Mouse (Mus musculus) midbrain, embryonic 10.5 days (tissue): Measurements from ENCODE around the gene Itga4. TPM values are rescaled to one million over a fixed set of nuclear protein-coding genes. Genes with fewer than 3 reads are reported as not detected.

Experiments used
- DNase-seq: peaks from one replicate; pipeline ENCODE4 v3.0.0-alpha.2; 2017; ENCODE audit warnings: low spot score
- H3K27ac ChIP-seq: fragments of 300-500 bp; sonication (generic); replicated peaks from 2 replicates; pipeline ENCODE4 v1.5.1; 2016; ENCODE audit warnings: mild to moderate bottlenecking
- H3K27me3 ChIP-seq: fragments of 300-500 bp; sonication (generic); 2 replicates; pipeline ENCODE4 v1.6.1; 2016; ENCODE audit warnings: low read depth, mild to moderate bottlenecking; ENCODE audit not compliant: poor library complexity, severe bottlenecking
- H3K36me3 ChIP-seq: fragments of 300-500 bp; sonication (generic); 2 replicates; pipeline ENCODE4 v1.6.1; 2016; ENCODE audit warnings: mild to moderate bottlenecking, moderate library complexity
- H3K4me1 ChIP-seq: fragments of 300-500 bp; sonication (generic); 2 replicates; pipeline ENCODE4 v1.6.1; 2016
- H3K4me3 ChIP-seq: fragments of 300-500 bp; sonication (generic); 2 replicates; pipeline ENCODE4 v1.5.1; 2016; ENCODE audit warnings: mild to moderate bottlenecking, moderate library complexity
- H3K9me3 ChIP-seq: fragments of 300-500 bp; sonication (generic); replicated peaks from 2 replicates; pipeline ENCODE4 v1.6.1; 2016; ENCODE audit warnings: mild to moderate bottlenecking
- WGBS: fragments of 180-500 bp; shearing (Covaris S2); methylation state at CpG from one replicate; pipeline ENCODE4 v1.1.7; 2016; 5-methylcytosine and 5-hydroxymethylcytosine counted together
- polyA plus RNA-seq: library from polyadenylated mRNA; unstranded; fragments of >200 nt; fragmentation: Nextera tagmentation; extraction: Ambion mirVana; gene quantifications from 2 replicates; pipeline ENCODE4 v1.2.1, GENCODE M21; 2016

The Itga4 gene
- polyA plus RNA-seq, 1 experiment from 2014 or later, result 7.9 TPM

DNA sequence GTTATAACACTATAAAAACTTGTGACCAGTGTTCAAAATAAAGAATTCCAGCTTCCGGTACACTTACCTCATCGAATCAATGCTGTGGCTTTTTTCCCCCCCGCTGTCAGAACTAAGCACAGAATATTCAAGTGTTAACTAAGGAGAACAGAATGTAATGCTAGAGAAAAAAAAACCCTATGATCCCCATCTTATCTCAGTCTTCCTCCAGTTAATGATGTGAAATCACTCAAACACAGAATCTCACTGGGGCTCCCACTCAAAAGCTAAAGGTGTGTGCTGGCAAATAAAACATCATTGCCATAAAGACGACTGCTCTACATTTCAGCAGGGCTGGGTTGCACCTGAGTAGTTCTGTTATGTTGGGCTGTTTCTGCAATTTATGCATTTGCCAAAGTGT is 16.6 kb downstream of the Itga4 start:
- no peak for DNase-seq
- WGBS, result 94% methylated on average over 4 of the region's 4 CpGs
- H3K4me1 ChIP-seq, result no peaks in the 10 kb centered on the region

GRCm38 (mm10) chr2:79278581-79278980 is 23.4 kb downstream of the Itga4 start:
- Histone ChIP-seq H3K4me1 (no peaks in the 10 kb centered on the region), H3K36me3 (no peaks in the 10 kb centered on the region), H3K27me3 (no peaks in the 10 kb centered on the region), H3K9me3 (no peaks in the 10 kb centered on the region), H3K27ac (no peak overlapping the region), H3K4me3 (no peak overlapping the region)
- DNase-seq, result no peak

More for the DNA sequence above, 16.6 kb downstream of the Itga4 start:
- no peak overlapping the region for H3K4me3 ChIP-seq
- no peaks in the 10 kb centered on the region for H3K27me3 ChIP-seq
- H3K9me3 ChIP-seq, result no peaks in the 10 kb centered on the region
- no peak overlapping the region for H3K27ac ChIP-seq
- no peaks in the 10 kb centered on the region for H3K36me3 ChIP-seq

DNA sequence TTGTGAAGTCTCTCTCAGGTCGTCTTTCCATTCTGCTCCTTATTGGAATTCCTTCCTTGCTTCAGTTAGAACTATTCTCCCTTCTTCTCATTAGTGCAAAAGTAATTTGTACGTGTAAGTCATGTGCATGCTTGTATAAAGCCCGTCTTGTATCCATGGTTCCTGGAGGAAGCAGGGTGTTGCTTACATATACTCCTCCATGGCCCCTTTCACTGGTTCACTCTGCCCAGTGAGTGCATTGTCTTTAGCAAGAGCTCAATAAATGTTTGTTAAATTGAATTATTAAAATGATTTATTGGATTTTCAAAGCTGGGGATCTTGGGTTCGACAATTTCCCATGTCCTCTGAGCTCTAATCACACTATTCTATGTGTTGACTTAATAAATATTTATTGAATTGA is 29.0 kb downstream of the Itga4 start:
- DNase-seq, result no peak
- 91% methylated on average over 4 of the region's 4 CpGs for WGBS
- H3K36me3 ChIP-seq, result no peaks in the 10 kb centered on the region

DNA sequence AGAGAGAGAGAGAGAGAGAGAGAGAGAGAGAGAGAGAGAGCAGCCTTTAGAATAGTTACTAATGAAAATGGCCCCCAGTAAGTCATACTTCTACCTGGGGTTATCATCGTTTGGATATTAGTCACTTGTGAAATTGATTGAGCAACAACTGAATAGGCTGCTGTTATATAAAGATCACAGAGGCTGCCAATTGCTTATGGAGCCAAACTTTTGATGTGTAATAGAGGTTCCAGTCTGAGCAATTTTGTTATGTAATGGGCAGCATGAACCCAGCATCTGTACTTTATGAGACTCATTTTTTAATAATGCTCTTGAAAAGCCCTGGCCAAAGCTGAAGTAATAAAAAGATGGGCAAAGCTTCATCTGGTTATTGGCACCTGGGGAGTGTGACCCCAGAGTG is 34.9 kb downstream of the Itga4 start:
- H3K4me1 ChIP-seq, result peaks cover 8% of the 10 kb centered on the region; the same call in 1 of the 2 replicates
- no peak overlapping the region for H3K27ac ChIP-seq
- H3K36me3 ChIP-seq, result no peaks in the 10 kb centered on the region
- no peak overlapping the region for H3K4me3 ChIP-seq
- 88% methylated on average over 1 of the region's 1 CpGs for WGBS
- no peak for DNase-seq
- no peaks in the 10 kb centered on the region for H3K9me3 ChIP-seq
- H3K27me3 ChIP-seq, result no peaks in the 10 kb centered on the region

More for the DNA sequence above, 29.0 kb downstream of the Itga4 start:
- H3K4me3 ChIP-seq, result no peak overlapping the region
- H3K27ac ChIP-seq, result no peak overlapping the region
- no peaks in the 10 kb centered on the region for H3K4me1 ChIP-seq
- H3K27me3 ChIP-seq, result no peaks in the 10 kb centered on the region
- no peaks in the 10 kb centered on the region for H3K9me3 ChIP-seq

DNA sequence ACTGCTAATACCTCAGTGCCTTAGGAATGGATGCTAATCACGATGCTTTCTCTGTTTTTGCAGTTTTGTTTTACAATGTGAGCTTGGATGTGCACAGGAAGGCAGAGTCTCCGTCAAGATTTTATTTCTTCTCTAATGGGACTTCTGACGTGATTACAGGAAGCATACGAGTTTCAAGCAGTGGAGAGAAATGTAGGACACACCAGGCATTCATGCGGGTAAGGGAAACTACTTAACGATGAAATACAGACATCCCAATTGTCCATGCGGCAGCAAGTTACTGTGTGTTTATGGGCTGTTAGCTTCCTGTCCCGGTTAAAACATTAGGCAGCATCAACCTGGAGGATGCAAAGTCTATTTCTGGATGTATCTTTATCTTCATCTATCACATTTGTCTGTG is 36.7 kb downstream of the Itga4 start:
- Histone ChIP-seq H3K27me3 (no peaks in the 10 kb centered on the region), H3K4me1 (peaks cover 8% of the 10 kb centered on the region; the same call in 1 of the 2 replicates), H3K9me3 (no peaks in the 10 kb centered on the region), H3K27ac (no peak overlapping the region), H3K36me3 (no peaks in the 10 kb centered on the region), H3K4me3 (no peak overlapping the region)
- WGBS, result 85% methylated on average over 8 of the region's 8 CpGs
- no peak for DNase-seq

GRCm38 (mm10) chr2:79292431-79292830 is 37.2 kb downstream of the Itga4 start:
- no peak overlapping the region for H3K27ac ChIP-seq
- peaks cover 8% of the 10 kb centered on the region; the same call in 1 of the 2 replicates for H3K4me1 ChIP-seq
- H3K4me3 ChIP-seq, result no peak overlapping the region
- no peak for DNase-seq
- no peaks in the 10 kb centered on the region for H3K9me3 ChIP-seq
- no peaks in the 10 kb centered on the region for H3K36me3 ChIP-seq
- H3K27me3 ChIP-seq, result no peaks in the 10 kb centered on the region
- WGBS, result 80% methylated on average over 6 of the region's 6 CpGs

DNA sequence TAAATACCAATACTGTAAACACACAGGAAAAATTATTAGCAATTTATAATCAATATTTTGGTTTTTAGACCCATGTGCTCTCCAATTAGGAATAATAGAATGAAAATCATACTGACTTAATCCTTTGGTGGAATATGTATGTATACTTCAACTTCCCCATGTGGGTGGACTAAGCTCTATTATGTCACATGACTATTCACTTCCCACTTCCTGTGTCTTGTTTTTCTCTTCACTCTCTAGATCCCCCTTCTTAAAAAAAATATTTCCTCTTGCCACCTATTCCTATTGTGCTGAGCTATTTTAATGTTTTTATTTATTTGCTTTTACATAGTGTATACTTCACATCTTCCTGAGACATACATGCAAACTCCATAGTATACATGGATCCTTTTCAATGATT is 47.2 kb downstream of the Itga4 start:
- H3K36me3 ChIP-seq, result no peaks in the 10 kb centered on the region
- no peaks in the 10 kb centered on the region for H3K4me1 ChIP-seq
- no peak overlapping the region for H3K4me3 ChIP-seq
- H3K27me3 ChIP-seq, result no peaks in the 10 kb centered on the region
- no peak for DNase-seq
- H3K27ac ChIP-seq, result no peak overlapping the region
- H3K9me3 ChIP-seq, result no peaks in the 10 kb centered on the region

GRCm38 (mm10) chr2:79307549-79307948 is 52.3 kb downstream of the Itga4 start:
- H3K27me3 ChIP-seq, result no peaks in the 10 kb centered on the region
- no peaks in the 10 kb centered on the region for H3K9me3 ChIP-seq
- no peak overlapping the region for H3K27ac ChIP-seq
- H3K36me3 ChIP-seq, result no peaks in the 10 kb centered on the region
- no peaks in the 10 kb centered on the region for H3K4me1 ChIP-seq
- WGBS, result 81% methylated on average over 4 of the region's 4 CpGs
- H3K4me3 ChIP-seq, result no peak overlapping the region
- DNase-seq, result no peak

- no peak for DNase-seq
- WGBS, result 94% methylated on average over 13 of the region's 13 CpGs
- H3K36me3 ChIP-seq, result no peaks in the 10 kb centered on the region
- H3K4me1 ChIP-seq, result no peaks in the 10 kb centered on the region
- no peaks in the 10 kb centered on the region for H3K9me3 ChIP-seq
- H3K27ac ChIP-seq, result no peak overlapping the region
- no peaks in the 10 kb centered on the region for H3K27me3 ChIP-seq
- no peak overlapping the region for H3K4me3 ChIP-seq
These were observed 54.4 kb downstream of the Itga4 start for GRCm38 (mm10) chr2:79309454-79310118.

DNA sequence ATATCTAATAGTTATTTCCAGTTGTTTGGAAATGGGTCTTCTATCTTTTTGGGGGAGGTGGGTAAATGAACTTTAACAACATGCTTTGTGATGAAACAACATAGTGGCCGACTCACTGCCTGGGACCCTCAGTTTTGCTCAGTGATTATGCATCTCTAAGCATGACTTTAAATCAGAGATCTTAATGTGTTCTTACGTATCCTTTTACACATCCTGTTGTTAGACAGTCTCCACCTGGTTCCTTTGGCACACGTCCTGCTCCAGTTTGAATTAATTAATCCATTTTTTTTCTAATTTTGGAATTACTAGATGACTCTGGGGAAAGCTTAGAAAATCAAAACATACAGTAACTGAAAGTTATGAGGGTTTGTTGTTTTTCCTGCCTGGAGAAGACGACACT is 57.3 kb downstream of the Itga4 start:
- 86% methylated on average over 4 of the region's 4 CpGs for WGBS

DNA sequence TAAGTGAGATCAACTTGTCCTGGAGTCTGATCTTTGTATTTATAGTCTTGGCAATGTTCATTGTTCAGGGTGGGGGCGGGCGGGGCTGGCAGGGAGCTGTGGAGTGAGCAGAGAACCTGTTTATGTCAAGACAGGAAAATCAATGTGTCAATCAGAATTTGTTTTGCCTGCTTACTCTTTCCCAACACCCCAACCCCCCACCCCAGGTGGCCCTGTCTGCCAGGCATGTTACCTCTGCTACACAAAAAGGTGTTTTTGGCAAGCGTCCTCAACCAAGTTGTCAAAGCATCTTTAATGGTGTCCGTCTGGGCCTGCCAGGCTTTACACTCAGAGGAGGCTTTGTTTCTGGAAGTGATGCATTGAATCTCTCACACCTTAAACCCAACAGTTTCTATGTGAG is 59.9 kb downstream of the Itga4 start:
- DNase-seq, result no peak
- no peaks in the 10 kb centered on the region for H3K9me3 ChIP-seq
- peaks cover 4% of the 10 kb centered on the region; the same call in 1 of the 2 replicates for H3K4me1 ChIP-seq
- WGBS, result 79% methylated on average over 4 of the region's 4 CpGs
- H3K36me3 ChIP-seq, result 0 out of 2 replicates have a peak, but pooled peaks cover 3% of the 10 kb centered on the region
- no peaks in the 10 kb centered on the region for H3K27me3 ChIP-seq
- H3K4me3 ChIP-seq, result no peak overlapping the region
- no peak overlapping the region for H3K27ac ChIP-seq

More for the DNA sequence above, 57.3 kb downstream of the Itga4 start:
- Histone ChIP-seq H3K9me3 (no peaks in the 10 kb centered on the region), H3K4me3 (no peak overlapping the region), H3K27ac (no peak overlapping the region), H3K36me3 (no peaks in the 10 kb centered on the region), H3K4me1 (peaks cover 4% of the 10 kb centered on the region; the same call in 1 of the 2 replicates), H3K27me3 (no peaks in the 10 kb centered on the region)
- no peak for DNase-seq

DNA sequence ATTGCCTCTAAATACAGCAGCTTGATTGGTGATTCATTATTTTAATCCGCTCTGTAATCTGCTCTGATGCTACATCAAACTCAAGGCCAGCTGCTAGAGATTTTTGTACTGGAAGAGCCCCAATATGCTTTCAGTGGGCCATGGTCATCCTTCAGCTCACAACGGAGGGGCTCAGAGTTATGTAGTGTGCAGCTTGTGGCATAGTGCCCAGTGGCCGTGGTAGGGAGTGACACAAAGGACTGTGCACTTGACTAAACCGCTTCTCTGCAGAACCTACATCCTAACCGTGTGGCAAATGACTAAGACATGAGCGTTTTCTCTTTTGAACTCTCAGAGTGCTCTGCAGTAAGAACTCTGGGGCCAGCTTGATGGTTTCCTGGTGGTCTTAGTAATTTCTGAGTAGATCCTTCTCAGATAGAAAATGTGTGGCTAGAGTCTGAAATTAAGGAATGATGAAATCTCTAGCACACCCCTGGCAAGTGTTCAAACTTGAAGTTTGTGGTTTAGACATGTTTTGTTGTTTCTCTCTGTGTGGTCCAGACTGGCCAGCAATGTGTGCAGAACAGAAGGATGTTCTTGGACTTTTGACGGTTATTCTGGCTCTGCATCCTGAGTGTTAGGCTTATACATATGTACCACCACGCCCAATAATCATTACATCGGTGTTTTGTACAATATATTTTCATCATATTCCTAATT is 61.1 kb downstream of the Itga4 start:
- DNase-seq, result no peak

DNA sequence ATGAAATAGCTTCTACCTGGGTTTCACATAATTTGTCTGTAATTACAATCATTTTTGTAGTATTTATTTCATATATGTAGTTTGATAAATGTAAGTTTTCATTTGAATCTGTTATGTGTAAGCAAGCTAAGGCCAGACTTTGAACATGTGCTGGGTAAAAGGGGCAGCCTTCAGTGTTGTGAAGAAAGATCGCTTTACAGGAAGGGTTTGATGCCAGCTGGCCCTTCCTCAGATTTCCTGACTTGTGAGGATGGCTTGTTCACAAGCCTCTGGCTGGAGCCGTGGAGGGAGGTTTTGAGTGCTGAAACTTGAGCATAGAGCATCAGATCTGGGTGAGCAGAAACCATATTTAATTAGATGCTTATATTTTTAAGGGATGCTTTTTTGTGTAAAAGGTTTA is 72.9 kb downstream of the Itga4 start:
- 81% methylated on average over 2 of the region's 2 CpGs for WGBS
- no peaks in the 10 kb centered on the region for H3K9me3 ChIP-seq
- DNase-seq, result no peak
- H3K27ac ChIP-seq, result no peak overlapping the region
- no peaks in the 10 kb centered on the region for H3K4me1 ChIP-seq
- no peak overlapping the region for H3K4me3 ChIP-seq
- H3K36me3 ChIP-seq, result no peaks in the 10 kb centered on the region
- H3K27me3 ChIP-seq, result no peaks in the 10 kb centered on the region

More for the DNA sequence above, 61.1 kb downstream of the Itga4 start:
- Histone ChIP-seq H3K4me3 (no peak overlapping the region), H3K9me3 (no peaks in the 10 kb centered on the region), H3K4me1 (peaks cover 4% of the 10 kb centered on the region; the same call in 1 of the 2 replicates), H3K27me3 (no peaks in the 10 kb centered on the region), H3K36me3 (0 out of 2 replicates have a peak, but pooled peaks cover 3% of the 10 kb centered on the region), H3K27ac (no peak overlapping the region)
- 92% methylated on average over 9 of the region's 9 CpGs for WGBS
